Mouse (Mus musculus): ENCODE data around the gene Gprc5b. TPM values are rescaled to one million over a fixed set of nuclear protein-coding genes. Genes with fewer than 3 reads are reported as not detected.

Gprc5b gene
- total and polyA plus RNA-seq, 3 experiments = 0.04 to 0.06 TPM; not detected in 1

- TF ChIP-seq RAD21 (IDR thresholded peaks at IDR 0.05; ENCODE audit: low read depth, low read length) (no peak), ETS1 (conservative IDR thresholded peaks at IDR 0.05; ENCODE audit: low read depth, low read length) (no peak)
- peaks cover 0 to 7% of the 10 kb centered on the region in 2 experiments; a peak in 1 of 4 replicates for H3K4me1 ChIP-seq (ENCODE audit: control insufficient read depth in 1 of 2, insufficient read depth in 2 of 2)
- H3K36me3 ChIP-seq (replicated peaks in 1 of 2; ENCODE audit: control insufficient read depth in 1 of 2, insufficient read depth in 1 of 2, low read length in 1 of 2) = no peaks in the 10 kb centered on the region
- dilution Hi-C loops (cut with MboI; ENCODE audit: extremely low pct_ligation_motif_present, extremely low pct_unique_long_range_greater_than_20kb, low sequenced_read_pairs) = no loop called here
- H3K9ac ChIP-seq (ENCODE audit: insufficient read depth, low read depth) = no peak overlapping the region
- H3K79me2 ChIP-seq (replicated peaks; ENCODE audit: control insufficient read depth, extremely low read depth, insufficient read depth, poor library complexity, severe bottlenecking) = no peaks in the 10 kb centered on the region
- peaks cover 4% of the 10 kb centered on the region for H3K9me3 ChIP-seq (replicated peaks; ENCODE audit: low read length)
- no peak overlapping the region for H3K27ac ChIP-seq (ENCODE audit: insufficient read depth, low read depth)
- no peak overlapping the region for H3K4me2 ChIP-seq (ENCODE audit: insufficient read depth, low read depth, poor library complexity, severe bottlenecking)
- peaks cover 10% of the 10 kb centered on the region for H3K27me3 ChIP-seq (replicated peaks)
- no peak for DNase-seq (ENCODE audit: extremely low read depth)
- in situ Hi-C loops (cut with MboI; ENCODE audit: low pct_ligation_motif_present, low pct_unique_long_range_greater_than_20kb, low sequenced_read_pairs) = loop anchor here (10.0 kb wide), 1 partner anchor 140 kb away; the partner anchor contains the start of genes Iqck and Knop1
- no peak overlapping the region for H3K4me3 ChIP-seq (replicated peaks in 1 of 3; ENCODE audit: low read depth in 2 of 3, low read length in 2 of 3, poor library complexity in 1 of 3)
Measured at GRCm38 (mm10) chr7:118994231-118994842, 674 bp downstream of the Gprc5b start.

- Histone ChIP-seq H3K4me1 (ENCODE audit: control insufficient read depth in 1 of 2, insufficient read depth in 2 of 2) (peaks cover 0 to 7% of the 10 kb centered on the region in 2 experiments; a peak in 1 of 4 replicates), H3K79me2 (replicated peaks; ENCODE audit: control insufficient read depth, extremely low read depth, insufficient read depth, poor library complexity, severe bottlenecking) (no peaks in the 10 kb centered on the region), H3K4me2 (ENCODE audit: insufficient read depth, low read depth, poor library complexity, severe bottlenecking) (no peak overlapping the region), H3K9ac (ENCODE audit: insufficient read depth, low read depth) (no peak overlapping the region), H3K27me3 (replicated peaks) (peaks cover 8% of the 10 kb centered on the region), H3K27ac (ENCODE audit: insufficient read depth, low read depth) (no peak overlapping the region), H3K9me3 (replicated peaks; ENCODE audit: low read length) (peaks cover 4% of the 10 kb centered on the region), H3K4me3 (replicated peaks in 1 of 3; ENCODE audit: low read depth in 2 of 3, low read length in 2 of 3, poor library complexity in 1 of 3) (no peak overlapping the region), H3K36me3 (replicated peaks in 1 of 2; ENCODE audit: control insufficient read depth in 1 of 2, insufficient read depth in 1 of 2, low read length in 1 of 2) (no peaks in the 10 kb centered on the region)
- dilution Hi-C loops (cut with MboI; ENCODE audit: extremely low pct_ligation_motif_present, extremely low pct_unique_long_range_greater_than_20kb, low sequenced_read_pairs) (no loop called here), in situ Hi-C loops (cut with MboI; ENCODE audit: low pct_ligation_motif_present, low pct_unique_long_range_greater_than_20kb, low sequenced_read_pairs) (loop anchor here (10.0 kb wide), 1 partner anchor 139 kb away; the partner anchor contains the start of genes Iqck and Knop1)
- no peak for TF ChIP-seq PAX5 (IDR thresholded peaks at IDR 0.05; ENCODE audit: low read length)
- TF ChIP-seq E2F4 (IDR thresholded peaks at IDR 0.05; ENCODE audit: insufficient replicate concordance, low read depth, low read length) = no peak
- no peak for TF ChIP-seq ZC3H11A (IDR thresholded peaks at IDR 0.05; ENCODE audit: low read depth, low read length)
- no peak for TF ChIP-seq CHD2 (IDR thresholded peaks at IDR 0.05; ENCODE audit: low read length)
- no peak for TF ChIP-seq ZNF384 (IDR thresholded peaks at IDR 0.05; ENCODE audit: low read depth, low read length)
- TF ChIP-seq ZKSCAN1 (IDR thresholded peaks at IDR 0.05; ENCODE audit: borderline replicate concordance, low read depth, low read length) = no peak
- no peak for TF ChIP-seq USF2 (conservative IDR thresholded peaks at IDR 0.05; ENCODE audit: low read depth, low read length)
- TF ChIP-seq JUN (IDR thresholded peaks at IDR 0.05; ENCODE audit: insufficient read depth, low read depth, low read length) = no peak
- TF ChIP-seq MAZ (IDR thresholded peaks at IDR 0.05; ENCODE audit: low read depth, low read length) = no peak
- TF ChIP-seq MAFK (IDR thresholded peaks at IDR 0.05; ENCODE audit: insufficient replicate concordance, low read length) = no peak
- no peak for TF ChIP-seq GABPA (IDR thresholded peaks at IDR 0.05; ENCODE audit: insufficient replicate concordance, low read depth, low read length)
- TF ChIP-seq MXI1 (IDR thresholded peaks at IDR 0.05; ENCODE audit: low read depth, low read length) = no peak
- no peak for TF ChIP-seq EP300 (IDR thresholded peaks at IDR 0.05; ENCODE audit: low read length)
- no peak for DNase-seq (ENCODE audit: extremely low read depth)
Measured at GRCm38 (mm10) chr7:118993597-118994230, 1.3 kb downstream of the Gprc5b start.
